Mouse (Mus musculus): ENCODE results near the gene Bcl2l1. TPM values are rescaled to one million over a fixed set of nuclear protein-coding genes. Genes with fewer than 3 reads are reported as not detected.
A peak's percentile ranks its signal among the peaks of the same experiment; 100 is the strongest.

The Bcl2l1 gene
- polyA plus RNA-seq, 1 experiment from 2014 or later: 74.3 TPM

GRCm38 (mm10) chr2:152811336-152812165 is 20.0 kb downstream of the Bcl2l1 start:
- no peaks in the 10 kb centered on the region for H3K9me3 ChIP-seq (replicated peaks; ENCODE audit: control insufficient read depth, low read length)
- no peak overlapping the region for H3K9ac ChIP-seq (ENCODE audit: low read length)
- H3K27me3 ChIP-seq (ENCODE audit: control insufficient read depth, insufficient read depth, low read length): no peaks in the 10 kb centered on the region
- no peak for ATAC-seq (replicated peaks; ENCODE audit: extremely low read depth, insufficient read depth, low FRiP score)
- no peaks in the 10 kb centered on the region for H3K36me3 ChIP-seq (ENCODE audit: control insufficient read depth, insufficient read depth)
- no peak overlapping the region for H3K4me2 ChIP-seq (ENCODE audit: low read depth, low read length)
- H3K27ac ChIP-seq (ENCODE audit: low read length): no peak overlapping the region
- no peak overlapping the region for H3K4me3 ChIP-seq (ENCODE audit: low read length)
- 46% methylated on average over 3 of the region's 3 CpGs for WGBS
- peaks cover 26% of the 10 kb centered on the region for H3K4me1 ChIP-seq (ENCODE audit: control insufficient read depth, insufficient read depth, low read length)

DNA sequence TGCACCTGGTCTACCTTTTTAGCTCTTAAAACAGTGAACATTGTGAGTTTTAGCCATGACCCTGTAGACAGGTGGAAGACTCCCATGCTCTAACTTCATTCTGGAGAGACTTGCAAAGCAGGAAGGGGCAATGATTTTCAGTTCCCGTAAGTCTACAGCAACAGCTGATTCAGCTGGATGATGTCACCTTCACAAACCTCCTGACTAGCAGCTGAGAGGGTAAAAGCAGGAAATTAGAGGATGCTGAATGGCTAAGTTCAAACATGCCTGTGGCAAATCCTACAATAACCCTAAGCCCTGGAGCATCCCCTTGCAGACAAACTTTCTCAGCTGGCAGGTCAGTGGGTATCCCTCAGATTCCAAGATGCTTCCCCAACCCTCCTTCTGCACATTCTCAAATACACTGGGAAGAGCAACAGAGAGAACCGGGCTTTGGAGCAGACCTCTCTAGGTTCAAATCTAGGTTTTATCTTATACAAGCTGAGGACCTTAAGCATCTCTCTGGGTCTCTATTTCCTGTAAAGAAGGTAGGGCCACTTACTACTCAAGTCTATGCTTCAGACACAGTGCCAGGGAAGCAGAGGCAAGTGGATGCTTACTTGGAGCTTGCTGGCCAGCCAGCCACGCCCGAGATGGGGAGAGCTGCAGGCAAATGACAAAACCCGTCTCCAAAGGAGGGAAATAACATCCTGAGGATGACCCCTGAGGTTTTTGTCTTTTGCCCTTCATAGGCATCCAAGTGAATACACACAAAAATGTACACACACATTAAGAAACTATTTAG is 21.2 kb downstream of the Bcl2l1 start:
- Histone ChIP-seq H3K4me1 (ENCODE audit: control insufficient read depth, insufficient read depth, low read length) (peaks cover 33% of the 10 kb centered on the region), H3K9me3 (replicated peaks; ENCODE audit: control insufficient read depth, low read length) (no peaks in the 10 kb centered on the region), H3K36me3 (ENCODE audit: control insufficient read depth, insufficient read depth) (no peaks in the 10 kb centered on the region), H3K9ac (ENCODE audit: low read length) (no peak overlapping the region), H3K27ac (ENCODE audit: low read length) (no peak overlapping the region), H3K4me3 (ENCODE audit: low read length) (no peak overlapping the region), H3K4me2 (ENCODE audit: low read depth, low read length) (no peak overlapping the region), H3K27me3 (ENCODE audit: control insufficient read depth, insufficient read depth, low read length) (no peaks in the 10 kb centered on the region)
- ATAC-seq (replicated peaks; ENCODE audit: extremely low read depth, insufficient read depth, low FRiP score): no peak
- WGBS: 68% methylated on average over 5 of the region's 5 CpGs

- H3K27me3 ChIP-seq (ENCODE audit: control insufficient read depth, insufficient read depth, low read length): no peaks in the 10 kb centered on the region
- H3K4me1 ChIP-seq (ENCODE audit: control insufficient read depth, insufficient read depth, low read length): peaks cover 41% of the 10 kb centered on the region
- no peak overlapping the region for H3K27ac ChIP-seq (ENCODE audit: low read length)
- H3K9ac ChIP-seq (ENCODE audit: low read length): no peak overlapping the region
- H3K4me3 ChIP-seq (ENCODE audit: low read length): no peak overlapping the region
- ATAC-seq (replicated peaks; ENCODE audit: extremely low read depth, insufficient read depth, low FRiP score): no peak
- H3K9me3 ChIP-seq (replicated peaks; ENCODE audit: control insufficient read depth, low read length): no peaks in the 10 kb centered on the region
- no peak overlapping the region for H3K4me2 ChIP-seq (ENCODE audit: low read depth, low read length)
- WGBS: 73% methylated on average over 3 of the region's 3 CpGs
- no peaks in the 10 kb centered on the region for H3K36me3 ChIP-seq (ENCODE audit: control insufficient read depth, insufficient read depth)
These were observed 23.4 kb downstream of the Bcl2l1 start for GRCm38 (mm10) chr2:152808178-152808577.

- Histone ChIP-seq H3K4me3 (ENCODE audit: low read length) (no peak overlapping the region), H3K4me1 (ENCODE audit: control insufficient read depth, insufficient read depth, low read length) (peaks cover 30% of the 10 kb centered on the region), H3K27me3 (ENCODE audit: control insufficient read depth, insufficient read depth, low read length) (no peaks in the 10 kb centered on the region), H3K4me2 (ENCODE audit: low read depth, low read length) (no peak overlapping the region), H3K9ac (ENCODE audit: low read length) (no peak overlapping the region), H3K36me3 (ENCODE audit: control insufficient read depth, insufficient read depth) (no peaks in the 10 kb centered on the region), H3K27ac (ENCODE audit: low read length) (peak overlapping the region; percentile 2; the same call in 1 of the 2 replicates), H3K9me3 (replicated peaks; ENCODE audit: control insufficient read depth, low read length) (no peaks in the 10 kb centered on the region)
- no peak for ATAC-seq (replicated peaks; ENCODE audit: extremely low read depth, insufficient read depth, low FRiP score)
- WGBS: 46% methylated on average over 2 of the region's 2 CpGs
These were observed 25.5 kb downstream of the Bcl2l1 start for GRCm38 (mm10) chr2:152806037-152806436.

DNA sequence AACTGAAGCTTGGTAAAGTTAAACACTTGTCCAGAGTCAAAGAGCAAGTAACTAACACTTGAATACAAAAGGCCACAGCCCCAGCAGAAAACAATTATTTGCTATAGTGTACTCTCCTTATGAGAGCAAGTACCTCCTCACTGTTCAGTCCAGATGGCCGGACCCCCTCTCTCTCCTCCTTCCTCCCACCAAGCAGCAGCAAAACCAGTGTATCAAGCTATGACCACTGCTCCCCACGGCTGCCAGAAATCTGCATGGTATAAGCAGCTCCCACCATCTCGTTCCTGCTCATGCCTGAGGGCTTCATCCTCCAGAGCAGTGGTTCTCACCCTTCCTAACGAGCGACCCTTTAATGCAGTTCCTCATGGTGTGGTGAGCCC is 26.4 kb downstream of the Bcl2l1 start:
- Histone ChIP-seq H3K4me3 (ENCODE audit: low read length) (no peak overlapping the region), H3K27ac (ENCODE audit: low read length) (no peak overlapping the region), H3K4me1 (ENCODE audit: control insufficient read depth, insufficient read depth, low read length) (peaks cover 24% of the 10 kb centered on the region), H3K27me3 (ENCODE audit: control insufficient read depth, insufficient read depth, low read length) (no peaks in the 10 kb centered on the region), H3K36me3 (ENCODE audit: control insufficient read depth, insufficient read depth) (no peaks in the 10 kb centered on the region), H3K9ac (ENCODE audit: low read length) (no peak overlapping the region), H3K9me3 (replicated peaks; ENCODE audit: control insufficient read depth, low read length) (no peaks in the 10 kb centered on the region), H3K4me2 (ENCODE audit: low read depth, low read length) (no peak overlapping the region)
- ATAC-seq (replicated peaks; ENCODE audit: extremely low read depth, insufficient read depth, low FRiP score): no peak
- 60% methylated on average over 5 of the region's 5 CpGs for WGBS

DNA sequence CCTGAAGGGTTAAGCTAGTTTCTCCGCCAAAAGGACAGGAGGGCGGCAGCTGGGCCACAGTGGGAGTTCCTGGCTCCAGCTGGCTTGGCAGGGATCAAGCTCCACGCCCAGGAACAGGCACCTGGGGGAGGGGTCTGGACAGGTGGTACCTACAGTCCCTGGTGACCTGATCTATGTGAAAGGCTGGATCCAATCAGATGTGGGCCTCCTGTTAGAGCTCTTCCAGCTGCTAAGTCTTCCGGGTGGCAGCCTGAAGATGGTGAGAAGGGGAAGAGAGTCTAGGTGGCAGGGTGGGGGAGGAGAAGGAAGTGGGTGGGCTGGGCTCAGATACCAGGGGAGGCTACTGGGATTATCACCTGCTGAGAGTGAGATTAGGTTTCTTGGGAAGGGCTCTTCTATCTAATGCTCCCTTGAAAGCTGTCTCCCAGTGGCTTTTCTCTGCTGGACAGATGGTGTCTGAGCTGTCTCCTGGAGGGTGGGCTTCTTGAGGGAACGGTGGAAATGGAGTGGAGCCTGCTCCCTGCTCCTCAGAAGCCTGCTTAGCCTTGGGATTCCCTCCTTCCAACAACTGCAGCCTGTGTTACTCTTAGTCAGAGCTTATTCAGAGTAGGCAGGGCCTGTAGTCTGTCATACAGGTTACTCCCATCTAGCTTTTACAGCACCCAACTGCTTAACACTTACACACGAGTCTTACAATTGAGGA is 27.0 kb downstream of the Bcl2l1 start:
- Histone ChIP-seq H3K4me3 (ENCODE audit: low read length) (no peak overlapping the region), H3K27ac (ENCODE audit: low read length) (0 out of 2 replicates have a peak overlapping the region, but pooled peaks have one; percentile 10), H3K9ac (ENCODE audit: low read length) (no peak overlapping the region), H3K4me2 (ENCODE audit: low read depth, low read length) (no peak overlapping the region), H3K4me1 (ENCODE audit: control insufficient read depth, insufficient read depth, low read length) (peaks cover 24% of the 10 kb centered on the region), H3K9me3 (replicated peaks; ENCODE audit: control insufficient read depth, low read length) (no peaks in the 10 kb centered on the region), H3K27me3 (ENCODE audit: control insufficient read depth, insufficient read depth, low read length) (no peaks in the 10 kb centered on the region), H3K36me3 (ENCODE audit: control insufficient read depth, insufficient read depth) (no peaks in the 10 kb centered on the region)
- peak; percentile 53; the same call in 1 of the 2 replicates for ATAC-seq (replicated peaks; ENCODE audit: extremely low read depth, insufficient read depth, low FRiP score)
- WGBS: 15% methylated on average over 6 of the region's 6 CpGs

GRCm38 (mm10) chr2:152803081-152803480 is 28.4 kb downstream of the Bcl2l1 start:
- Histone ChIP-seq H3K4me2 (ENCODE audit: low read depth, low read length) (no peak overlapping the region), H3K9ac (ENCODE audit: low read length) (no peak overlapping the region), H3K36me3 (ENCODE audit: control insufficient read depth, insufficient read depth) (no peaks in the 10 kb centered on the region), H3K4me3 (ENCODE audit: low read length) (no peak overlapping the region), H3K4me1 (ENCODE audit: control insufficient read depth, insufficient read depth, low read length) (peaks cover 24% of the 10 kb centered on the region), H3K27me3 (ENCODE audit: control insufficient read depth, insufficient read depth, low read length) (no peaks in the 10 kb centered on the region), H3K27ac (ENCODE audit: low read length) (no peak overlapping the region), H3K9me3 (replicated peaks; ENCODE audit: control insufficient read depth, low read length) (no peaks in the 10 kb centered on the region)
- no peak for ATAC-seq (replicated peaks; ENCODE audit: extremely low read depth, insufficient read depth, low FRiP score)
- WGBS: 91% methylated on average over 5 of the region's 5 CpGs

DNA sequence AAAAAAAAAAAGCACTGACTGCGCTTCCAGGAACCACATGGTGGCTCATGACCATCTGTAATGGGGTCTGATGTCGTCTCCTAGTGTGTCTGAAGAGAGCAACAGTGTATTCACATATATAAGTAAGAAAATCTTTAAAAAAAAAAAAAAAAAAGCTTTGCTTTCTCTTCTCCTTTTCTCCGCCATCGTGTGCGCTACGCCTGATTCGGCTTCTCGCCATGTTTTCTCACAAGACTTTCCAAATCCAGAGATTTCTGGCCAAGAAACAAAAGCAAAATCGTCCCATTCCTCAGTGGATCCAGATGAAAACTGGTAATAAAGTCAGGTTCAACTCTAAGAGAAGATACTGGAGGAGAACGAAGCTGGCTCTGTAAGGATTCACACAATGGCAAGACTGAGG is 29.2 kb downstream of the Bcl2l1 start:
- H3K9ac ChIP-seq (ENCODE audit: low read length): no peak overlapping the region
- H3K4me2 ChIP-seq (ENCODE audit: low read depth, low read length): no peak overlapping the region
- no peaks in the 10 kb centered on the region for H3K36me3 ChIP-seq (ENCODE audit: control insufficient read depth, insufficient read depth)
- H3K9me3 ChIP-seq (replicated peaks; ENCODE audit: control insufficient read depth, low read length): no peaks in the 10 kb centered on the region
- H3K27ac ChIP-seq (ENCODE audit: low read length): no peak overlapping the region
- WGBS: 92% methylated on average over 10 of the region's 10 CpGs
- no peaks in the 10 kb centered on the region for H3K27me3 ChIP-seq (ENCODE audit: control insufficient read depth, insufficient read depth, low read length)
- peaks cover 29% of the 10 kb centered on the region for H3K4me1 ChIP-seq (ENCODE audit: control insufficient read depth, insufficient read depth, low read length)
- ATAC-seq (replicated peaks; ENCODE audit: extremely low read depth, insufficient read depth, low FRiP score): no peak
- H3K4me3 ChIP-seq (ENCODE audit: low read length): no peak overlapping the region

GRCm38 (mm10) chr2:152800762-152801113 is 30.8 kb downstream of the Bcl2l1 start:
- no peaks in the 10 kb centered on the region for H3K27me3 ChIP-seq (ENCODE audit: control insufficient read depth, insufficient read depth, low read length)
- peaks cover 20% of the 10 kb centered on the region for H3K4me1 ChIP-seq (ENCODE audit: control insufficient read depth, insufficient read depth, low read length)
- no peak overlapping the region for H3K4me3 ChIP-seq (ENCODE audit: low read length)
- no peaks in the 10 kb centered on the region for H3K9me3 ChIP-seq (replicated peaks; ENCODE audit: control insufficient read depth, low read length)
- no peak overlapping the region for H3K4me2 ChIP-seq (ENCODE audit: low read depth, low read length)
- H3K36me3 ChIP-seq (ENCODE audit: control insufficient read depth, insufficient read depth): no peaks in the 10 kb centered on the region
- no peak for ATAC-seq (replicated peaks; ENCODE audit: extremely low read depth, insufficient read depth, low FRiP score)
- no peak overlapping the region for H3K9ac ChIP-seq (ENCODE audit: low read length)
- no peak overlapping the region for H3K27ac ChIP-seq (ENCODE audit: low read length)
